Mouse (Mus musculus): ENCODE results near the gene Zfp90. TPM values are rescaled to one million over a fixed set of nuclear protein-coding genes. Genes with fewer than 3 reads are reported as not detected.
A peak's percentile ranks its signal among the peaks of the same experiment; 100 is the strongest.

Gene Zfp90
- total RNA-seq (2021), result 10 to 100 TPM; 19.0 to 19.9 TPM

DNA sequence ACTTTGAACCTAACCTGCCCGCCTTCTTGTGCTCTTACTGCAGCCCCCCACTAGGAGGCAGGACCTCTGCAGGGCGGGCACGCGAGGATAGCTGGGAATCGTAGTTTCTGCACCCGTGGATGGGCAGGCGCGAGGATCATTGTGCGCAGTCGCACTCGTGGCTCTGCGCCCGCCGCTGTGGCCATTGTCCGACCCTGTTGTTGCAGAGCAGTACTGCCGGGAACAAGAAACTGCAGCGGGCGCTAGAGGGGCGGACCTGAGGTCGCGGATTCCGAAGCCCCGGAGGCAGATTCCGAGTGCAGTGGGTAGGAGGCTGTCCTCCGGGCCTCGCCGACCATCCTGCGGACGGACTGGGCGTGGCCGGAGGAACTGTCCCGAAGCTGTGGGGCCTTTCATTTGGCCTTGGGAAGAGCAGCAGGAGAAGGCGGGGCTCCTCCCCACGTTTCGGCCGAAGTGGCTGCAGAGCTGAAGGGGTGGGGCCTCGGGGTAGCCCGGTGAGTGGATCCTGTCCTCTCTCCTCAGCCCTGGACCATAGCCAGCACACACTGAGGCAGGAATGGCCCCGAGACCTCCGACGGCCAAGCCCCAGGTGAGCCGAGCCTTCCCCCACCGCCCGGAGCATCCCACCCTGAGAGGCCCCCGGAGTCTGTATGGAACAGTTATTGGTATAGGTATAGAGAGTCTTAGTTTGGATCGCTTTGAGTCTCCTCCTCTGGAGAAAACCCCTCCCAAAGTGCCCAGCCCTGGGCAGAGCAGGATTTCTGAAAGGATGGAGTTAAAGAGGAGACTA is at the start of gene Zfp90:
Zfp90 (plus strand) TSS at position 146 of the 790 bp plus-strand sequence.
- peak; percentile 94 to 97 for DNase-seq (ENCODE audit: extremely low spot score in 1 of 2, low spot score in 2 of 2)
- intact Hi-C loops (cut with DNase I), result no loop called here

DNA sequence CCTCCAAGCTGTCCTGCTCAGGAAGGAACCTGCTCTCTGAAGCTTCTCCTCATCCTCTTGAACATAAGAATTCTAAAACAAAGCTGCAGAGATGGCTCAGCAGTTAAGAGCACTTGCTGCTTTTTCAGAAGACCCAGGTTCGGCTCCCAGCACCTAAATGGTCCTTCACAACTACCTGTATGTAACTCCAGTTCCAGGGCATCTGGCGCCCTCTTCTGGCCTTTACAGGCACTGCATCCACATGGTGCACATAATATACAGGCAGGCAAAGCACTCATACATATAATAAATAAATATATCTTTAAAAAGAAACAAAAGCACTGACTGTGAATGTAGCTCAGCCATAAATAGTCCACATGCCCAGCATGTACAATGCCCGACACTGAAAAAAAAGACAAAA is 46.6 kb upstream of the Zfp90 start:
- DNase-seq (ENCODE audit: extremely low spot score in 1 of 2, low spot score in 2 of 2), result no peak
- intact Hi-C loops (cut with DNase I), result no loop called here

DNA sequence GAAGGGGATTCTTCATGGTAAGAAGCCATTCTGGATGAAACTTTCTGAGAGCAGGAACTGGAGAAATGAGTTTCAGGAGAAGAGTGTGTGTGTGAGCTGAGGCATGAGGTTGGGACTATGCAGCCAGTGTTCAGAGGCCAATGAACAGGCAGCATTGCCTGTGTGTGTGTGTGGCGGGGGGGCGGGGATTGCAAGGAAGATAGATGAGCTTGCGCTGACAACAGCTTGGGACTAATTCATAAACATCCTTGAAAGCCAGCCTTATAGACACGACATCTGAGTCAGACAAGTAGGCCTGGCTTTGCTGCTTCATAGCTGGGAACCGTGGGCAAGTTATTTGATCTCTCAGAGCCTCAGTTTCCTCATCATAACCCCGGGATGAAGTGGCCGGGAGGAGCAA is 46.1 kb upstream of the Zfp90 start:
- DNase-seq (ENCODE audit: extremely low spot score in 1 of 2, low spot score in 2 of 2), result no peak
- intact Hi-C loops (cut with DNase I), result no loop called here

DNA sequence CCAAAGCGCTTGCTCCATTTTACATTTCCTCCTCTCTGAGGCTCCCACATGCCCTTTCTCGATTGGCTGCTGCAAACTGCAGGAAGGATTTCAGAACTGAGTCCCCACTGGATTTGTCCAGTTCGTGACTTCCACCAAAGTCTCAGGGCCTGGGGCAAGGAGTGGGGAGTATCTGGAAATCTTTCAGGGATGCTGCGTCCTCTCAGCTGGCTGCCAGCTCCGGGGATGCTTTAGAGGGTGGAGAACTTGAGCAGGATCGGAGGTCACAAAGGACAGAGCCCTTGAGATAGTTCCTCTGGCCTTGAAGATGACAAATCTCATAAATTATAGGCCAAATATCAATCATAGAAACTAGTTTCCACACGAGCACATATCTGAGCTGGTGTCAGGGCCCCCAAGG is 39.2 kb upstream of the Zfp90 start:
- no peak for DNase-seq (ENCODE audit: extremely low spot score in 1 of 2, low spot score in 2 of 2)
- intact Hi-C loops (cut with DNase I), result no loop called here

DNA sequence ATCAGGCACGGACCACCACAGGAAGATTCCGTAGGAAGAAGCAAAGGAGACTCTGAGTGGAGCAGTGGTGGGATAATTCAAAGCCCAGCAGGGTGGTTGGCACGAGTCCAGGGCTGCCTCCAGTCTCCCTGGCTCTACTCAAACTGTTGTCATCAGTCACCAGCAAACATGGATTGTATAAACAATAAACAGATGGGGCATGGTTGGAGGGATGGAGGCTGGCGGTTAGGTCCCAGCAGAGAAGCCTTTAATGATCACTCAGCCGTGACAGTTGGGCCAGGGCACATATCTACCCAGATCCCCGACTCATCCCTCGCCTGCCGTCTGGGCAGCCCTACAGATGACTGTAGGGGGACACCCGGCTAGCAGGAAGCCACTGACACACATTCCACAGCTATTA is 38.3 kb upstream of the Zfp90 start:
- intact Hi-C loops (cut with DNase I), result no loop called here
- peak in 1 of 2 experiments; percentile 66 for DNase-seq (ENCODE audit: extremely low spot score in 1 of 2, low spot score in 2 of 2)

DNA sequence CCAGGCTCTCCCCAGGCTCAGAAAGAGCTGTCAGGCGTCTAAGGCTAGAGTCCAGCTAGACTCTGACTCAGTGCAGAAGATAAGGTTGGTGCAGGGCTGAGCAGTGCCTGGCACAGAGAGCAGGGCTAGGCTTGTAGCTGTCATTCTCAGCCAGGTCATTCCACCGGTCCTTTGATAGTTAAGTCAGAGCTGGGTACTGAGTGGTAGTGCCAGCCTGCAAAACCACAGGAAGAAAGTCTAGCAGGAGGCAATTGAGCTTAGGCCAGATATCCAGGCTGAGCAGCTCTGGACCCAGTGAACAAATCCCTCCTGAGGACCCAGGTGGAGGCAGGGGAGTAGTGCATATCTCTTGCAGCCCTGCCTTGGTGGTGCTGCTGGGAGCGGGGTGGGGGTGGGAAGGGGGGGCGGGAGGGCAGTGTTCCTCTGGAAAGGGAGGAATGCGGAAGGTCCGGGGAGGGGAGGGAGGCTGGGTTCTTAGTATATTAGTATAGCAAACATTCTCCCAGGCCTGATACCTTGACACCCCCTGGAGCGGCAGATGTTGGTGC is 36.6 kb upstream of the Zfp90 start:
- intact Hi-C loops (cut with DNase I), result no loop called here
- no peak for DNase-seq (ENCODE audit: extremely low spot score in 1 of 2, low spot score in 2 of 2)

DNA sequence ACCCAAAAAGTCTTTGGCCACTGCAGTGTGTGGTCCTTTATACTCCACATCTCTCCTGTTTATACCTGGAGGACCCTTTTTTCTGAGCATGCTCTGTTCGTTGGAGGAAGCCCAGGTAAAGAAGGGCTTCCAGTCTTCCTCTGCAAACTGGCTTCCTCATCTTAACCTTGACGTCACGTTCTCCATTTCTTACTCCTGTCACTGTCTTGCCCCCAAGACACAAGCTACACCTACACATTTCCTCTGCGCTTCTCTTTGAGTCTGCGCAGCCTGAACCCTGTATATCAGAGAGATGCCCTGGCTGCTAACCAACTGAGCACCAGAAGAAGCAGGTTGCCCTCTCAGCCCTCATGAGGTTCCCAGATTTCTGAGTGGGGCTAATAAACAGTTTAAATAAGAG is 35.8 kb upstream of the Zfp90 start:
- intact Hi-C loops (cut with DNase I), result no loop called here
- DNase-seq (ENCODE audit: extremely low spot score in 1 of 2, low spot score in 2 of 2), result no peak

DNA sequence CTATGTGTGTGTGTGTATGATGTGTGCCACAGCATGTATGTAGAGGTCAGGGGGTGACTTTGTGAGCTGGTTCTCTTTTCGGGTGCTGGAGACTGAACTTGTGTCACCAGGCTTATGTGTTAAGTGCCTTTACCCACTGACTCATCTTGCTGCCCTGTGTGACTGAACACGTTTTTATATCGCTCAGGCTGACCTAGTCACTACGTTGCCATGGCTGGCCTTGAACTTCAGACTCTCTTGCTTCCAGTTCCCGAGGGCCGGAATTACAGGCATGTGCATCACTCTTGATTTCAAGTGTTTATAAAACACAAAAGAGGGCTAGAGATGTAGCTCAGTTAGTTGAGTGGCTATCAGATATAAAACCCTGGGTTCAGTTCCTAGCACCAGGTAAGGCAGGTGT is 34.1 kb upstream of the Zfp90 start:
- DNase-seq (ENCODE audit: extremely low spot score in 1 of 2, low spot score in 2 of 2), result no peak
- intact Hi-C loops (cut with DNase I), result no loop called here

DNA sequence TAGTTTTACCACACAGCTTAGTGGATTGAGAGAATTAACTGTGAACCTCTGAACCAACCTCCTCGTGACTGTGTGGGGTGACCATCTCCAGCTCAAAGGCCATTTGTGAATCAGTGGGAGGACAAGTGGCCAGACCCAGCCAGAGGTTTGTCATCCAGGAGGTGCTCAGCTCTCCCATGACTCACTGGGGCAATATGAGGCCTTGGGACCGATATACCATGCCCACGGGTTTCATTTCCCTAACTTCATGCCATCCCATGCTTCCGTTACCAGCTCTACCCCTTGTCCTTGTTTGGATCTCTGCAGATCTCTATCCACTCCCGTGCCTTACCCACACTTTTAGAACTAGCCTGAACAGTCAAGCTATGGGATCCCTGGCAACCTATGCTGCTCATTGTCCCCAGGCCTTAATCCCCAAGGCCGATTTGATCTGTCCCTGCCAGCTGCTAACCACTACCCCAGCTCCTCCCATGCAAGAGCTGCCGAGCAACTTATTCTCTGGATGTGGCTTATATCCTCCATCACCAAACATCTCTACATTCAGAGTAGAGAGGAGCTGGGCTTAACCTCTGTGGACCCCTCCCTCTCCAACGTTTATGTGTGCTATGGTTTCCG is 27.2 kb upstream of the Zfp90 start:
- intact Hi-C loops (cut with DNase I), result no loop called here

DNA sequence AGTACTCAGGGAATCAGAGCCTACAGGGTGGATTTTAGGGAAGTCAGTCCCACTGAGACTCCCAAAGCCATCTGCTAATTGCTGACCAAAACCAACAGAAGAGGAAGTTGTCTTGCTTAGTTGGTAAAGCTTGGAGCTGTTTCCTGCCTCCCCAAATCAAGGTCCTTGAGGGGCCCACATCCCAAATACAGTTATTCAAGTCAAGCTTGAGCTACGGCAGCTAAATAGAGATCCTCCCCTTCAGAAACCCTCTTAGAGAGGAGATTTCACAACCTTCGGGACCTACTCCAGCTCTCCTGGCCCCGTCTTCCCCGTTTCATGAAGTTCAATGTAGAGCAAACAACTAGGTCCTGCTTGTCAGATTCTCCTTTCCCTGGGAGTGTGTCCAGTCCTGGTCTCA is 20.6 kb upstream of the Zfp90 start:
- intact Hi-C loops (cut with DNase I), result no loop called here
- DNase-seq (ENCODE audit: extremely low spot score in 1 of 2, low spot score in 2 of 2), result no peak

More for the DNA sequence above, 27.2 kb upstream of the Zfp90 start:
- no peak for DNase-seq (ENCODE audit: extremely low spot score in 1 of 2, low spot score in 2 of 2)

DNA sequence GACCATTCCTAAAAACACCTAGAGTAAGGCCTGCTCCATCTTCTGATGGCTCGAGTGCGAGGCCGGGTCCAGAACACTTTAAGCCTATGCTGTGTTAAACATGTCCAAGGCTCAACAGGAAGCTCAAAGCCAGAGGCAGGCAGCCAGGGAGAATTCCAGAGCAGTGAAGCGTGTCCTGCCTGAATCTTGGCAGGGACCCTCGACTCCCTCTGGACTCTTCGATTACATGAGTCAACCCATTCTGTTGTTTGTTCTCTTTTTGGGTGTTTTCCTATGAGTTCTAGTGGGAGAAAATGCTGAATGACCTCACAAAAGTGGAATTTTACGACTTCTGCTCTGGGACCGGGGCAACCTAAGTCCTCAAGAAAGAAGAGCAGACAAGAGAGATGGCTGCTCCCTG is 15.4 kb upstream of the Zfp90 start:
- peak in 1 of 2 experiments; percentile 84 for DNase-seq (ENCODE audit: extremely low spot score in 1 of 2, low spot score in 2 of 2)

DNA sequence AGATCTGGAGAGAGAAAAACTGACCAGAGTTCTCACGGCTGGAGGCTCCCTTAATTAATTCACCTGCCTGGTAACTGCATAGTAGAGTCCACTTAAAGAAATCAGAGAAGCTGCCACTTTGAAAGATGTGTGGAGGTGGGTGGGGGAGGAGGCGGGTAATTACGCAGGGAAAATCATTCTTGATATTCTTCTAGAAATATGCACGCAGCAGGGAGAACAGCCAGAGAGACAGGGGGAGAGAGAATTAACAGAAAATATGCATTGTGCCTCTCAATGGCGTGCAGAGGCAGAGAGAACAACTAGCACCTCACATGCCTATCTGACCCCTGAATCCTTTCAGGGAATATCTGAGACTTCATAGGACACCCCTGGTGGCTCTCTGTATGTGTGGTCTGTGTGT is 14.9 kb upstream of the Zfp90 start:
- intact Hi-C loops (cut with DNase I), result loop anchor here (5.0 to 10.0 kb wide), 2 partner anchors 63 to 175 kb away; partner anchors contain the start of gene Smpd3
- no peak for DNase-seq (ENCODE audit: extremely low spot score in 1 of 2, low spot score in 2 of 2)

More for the DNA sequence above, 15.4 kb upstream of the Zfp90 start:
- intact Hi-C loops (cut with DNase I), result loop anchor here (5.0 to 10.0 kb wide), 2 partner anchors 62 to 175 kb away; partner anchors contain the start of gene Smpd3

DNA sequence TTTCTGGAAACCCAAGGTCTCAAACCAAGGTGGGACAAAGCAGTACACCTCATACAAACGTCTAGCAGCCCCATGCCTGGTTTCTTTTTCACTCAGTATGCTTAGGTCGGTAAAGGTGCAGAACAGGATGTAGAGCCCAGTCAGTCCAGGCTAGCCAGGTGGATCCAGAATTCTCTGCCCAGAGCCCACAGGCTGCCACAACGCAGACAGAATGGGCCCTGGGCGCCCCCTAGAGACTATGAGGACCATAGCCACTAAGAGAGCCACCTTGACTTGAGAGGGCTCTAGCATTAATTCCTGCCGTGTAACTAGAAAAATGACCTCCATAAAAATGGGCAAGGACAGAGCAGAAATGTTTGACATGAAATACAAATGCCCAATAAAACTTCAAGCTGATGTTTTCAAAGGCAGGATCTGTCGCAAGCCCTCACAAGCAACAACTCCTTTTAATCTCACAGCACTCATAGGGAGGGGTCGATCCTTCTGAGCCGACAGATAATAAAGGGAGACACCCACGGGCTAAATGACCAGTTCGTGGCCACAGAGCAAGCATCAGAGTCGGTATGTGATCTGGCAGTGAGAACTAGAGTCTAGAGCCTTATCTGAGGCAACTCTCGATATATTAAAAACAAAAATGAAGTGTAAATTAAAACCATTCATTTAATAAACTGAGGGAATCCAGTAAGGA is 11.7 kb upstream of the Zfp90 start:
- intact Hi-C loops (cut with DNase I), result loop anchor here (5.0 to 10.0 kb wide), 2 partner anchors 66 to 179 kb away; partner anchors contain the start of gene Smpd3
- DNase-seq (ENCODE audit: extremely low spot score in 1 of 2, low spot score in 2 of 2), result peak; percentile 26 to 67

DNA sequence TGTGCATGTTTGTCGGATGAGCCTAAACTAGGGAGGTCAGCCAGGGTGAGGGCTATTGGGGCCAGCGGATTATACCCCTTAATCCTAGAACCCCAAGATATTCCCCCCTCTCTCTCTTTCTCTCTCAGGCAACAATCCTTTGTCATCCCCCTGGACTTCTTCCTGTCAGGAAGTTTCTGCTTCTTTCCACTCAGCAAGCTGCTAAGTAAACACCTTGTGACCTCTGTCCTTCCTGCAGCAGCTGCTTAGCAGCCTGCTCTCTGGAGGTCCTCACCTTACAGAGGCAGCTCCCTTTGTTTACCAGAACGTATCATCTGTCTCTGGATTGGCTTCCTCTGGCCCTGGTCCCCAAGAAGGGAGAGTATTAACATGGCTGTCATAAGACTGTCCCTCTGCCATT is 10.3 kb upstream of the Zfp90 start:
- intact Hi-C loops (cut with DNase I), result loop anchor here (2.0 to 10.0 kb wide), 3 partner anchors 68 to 180 kb away; partner anchors contain the start of gene Smpd3

DNA sequence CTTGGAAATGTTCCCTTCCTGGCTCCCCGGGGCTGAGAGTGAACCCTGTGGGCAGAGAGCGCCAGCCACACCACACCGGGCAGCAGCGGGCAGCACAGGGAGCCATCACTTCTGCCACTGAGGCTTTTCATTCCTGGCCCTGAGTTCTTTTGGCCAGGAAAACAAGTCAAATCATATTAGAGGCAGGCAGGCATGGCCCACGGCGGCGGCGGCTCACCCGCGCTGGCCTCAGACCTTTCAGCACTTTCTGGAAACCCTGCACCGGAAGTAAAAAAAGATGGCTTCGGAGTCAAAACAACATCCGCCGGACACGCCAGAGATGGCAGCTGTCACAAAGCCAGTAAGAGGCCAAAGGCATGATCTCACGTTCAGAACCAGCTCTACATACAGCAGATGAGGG is 9.3 kb upstream of the Zfp90 start:
- intact Hi-C loops (cut with DNase I), result loop anchor here (2.0 to 10.0 kb wide), 2 partner anchors 143 to 181 kb away; no protein-coding TSS in a partner anchor
- DNase-seq (ENCODE audit: extremely low spot score in 1 of 2, low spot score in 2 of 2), result peak in 1 of 2 experiments; percentile 53

More for the DNA sequence above, 10.3 kb upstream of the Zfp90 start:
- no peak for DNase-seq (ENCODE audit: extremely low spot score in 1 of 2, low spot score in 2 of 2)

DNA sequence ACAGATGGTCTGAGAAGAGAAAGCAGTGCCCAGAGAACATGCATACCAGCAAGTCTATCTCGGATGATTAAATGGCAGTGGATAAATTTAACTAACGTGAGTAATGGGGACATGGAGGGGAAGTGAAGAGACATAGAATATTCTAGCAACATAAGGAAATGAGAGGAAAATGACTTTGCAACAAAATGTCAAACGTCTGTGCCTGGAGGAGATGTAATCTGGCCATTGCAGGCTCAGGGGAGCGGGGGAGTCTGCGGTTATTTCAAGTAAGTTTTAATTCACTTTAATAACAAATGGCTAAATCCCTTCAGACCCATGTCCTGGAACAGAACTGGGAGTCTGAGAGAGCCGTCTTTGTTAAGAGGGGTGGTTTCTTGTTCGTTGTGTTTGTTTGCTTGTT is 5.1 kb upstream of the Zfp90 start:
- intact Hi-C loops (cut with DNase I), result no loop called here
- no peak for DNase-seq (ENCODE audit: extremely low spot score in 1 of 2, low spot score in 2 of 2)

DNA sequence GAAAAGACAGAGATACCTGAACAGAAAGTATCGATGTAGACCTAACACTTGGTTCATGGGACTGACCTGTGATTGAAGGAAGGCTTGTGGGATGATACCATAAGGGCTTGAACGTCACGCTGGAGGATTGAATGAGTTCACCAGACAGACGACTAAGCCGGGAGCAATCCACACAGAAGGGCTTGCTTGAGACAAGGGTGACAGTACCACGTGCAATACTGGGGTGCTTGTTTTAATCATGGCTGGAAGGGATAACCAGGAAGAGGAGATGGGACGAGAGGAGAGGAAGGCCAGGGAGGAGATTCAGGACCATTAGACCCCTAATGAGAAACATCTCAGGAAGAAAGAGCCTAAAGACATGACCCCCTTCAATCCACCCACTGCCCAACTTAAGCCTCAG is 4.6 kb upstream of the Zfp90 start:
- intact Hi-C loops (cut with DNase I), result no loop called here
- DNase-seq (ENCODE audit: extremely low spot score in 1 of 2, low spot score in 2 of 2), result no peak

DNA sequence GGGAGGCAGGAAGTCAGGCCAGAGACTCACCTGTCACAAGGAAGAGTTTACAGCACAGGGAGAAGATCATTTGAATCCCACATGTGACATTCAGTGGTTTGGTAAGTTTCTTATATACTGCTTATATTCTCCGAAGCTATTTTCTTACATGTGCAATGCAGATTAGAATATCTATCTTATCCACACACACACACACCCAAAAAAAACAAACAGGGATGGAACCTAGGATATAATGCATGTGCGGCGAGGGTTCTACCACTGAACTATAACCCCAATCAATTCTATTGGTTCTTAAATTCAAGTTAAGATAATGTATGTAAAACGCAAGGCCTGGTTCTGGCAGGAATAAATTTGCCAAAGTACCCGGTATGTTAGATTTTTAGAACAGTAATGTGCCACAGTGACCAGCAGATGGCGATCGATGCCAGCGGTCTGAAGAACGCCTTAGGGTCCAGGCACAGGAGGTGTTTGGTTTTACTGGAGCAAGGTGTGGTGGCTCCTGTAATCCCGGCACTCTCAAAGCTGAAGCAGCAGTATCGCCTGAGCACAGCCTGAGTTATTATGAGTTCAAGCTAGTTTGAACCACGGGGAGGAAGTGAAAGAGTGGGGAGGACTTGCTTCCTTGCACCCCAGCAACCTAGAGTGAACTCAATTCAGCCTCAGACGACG is 3.2 kb upstream of the Zfp90 start:
- intact Hi-C loops (cut with DNase I), result no loop called here
- peak; percentile 55 to 56 for DNase-seq (ENCODE audit: extremely low spot score in 1 of 2, low spot score in 2 of 2)

DNA sequence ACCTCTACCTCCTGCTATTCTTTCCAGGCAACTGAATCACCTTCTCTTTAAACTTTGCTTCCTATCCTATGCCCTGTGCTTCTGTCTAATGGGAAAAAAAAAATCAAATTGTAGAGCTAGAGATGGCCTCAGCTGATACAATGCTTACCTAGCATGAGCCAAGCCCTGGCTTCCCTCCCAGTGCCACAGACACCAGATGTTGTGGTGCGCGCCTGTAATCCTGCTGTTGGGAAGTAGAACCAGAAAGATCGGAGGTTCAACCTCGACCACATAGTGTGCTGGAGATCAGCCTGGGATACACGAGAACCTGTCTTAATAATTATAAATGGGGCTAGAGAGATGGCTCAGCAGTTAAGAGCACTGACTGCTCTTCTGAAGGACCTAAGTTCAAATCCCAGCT is 2.6 kb downstream of the Zfp90 start:
- intact Hi-C loops (cut with DNase I), result no loop called here
- DNase-seq (ENCODE audit: extremely low spot score in 1 of 2, low spot score in 2 of 2), result no peak
